Mouse (Mus musculus): Measurements from ENCODE around the gene Trappc6a.
A peak's percentile ranks its signal among the peaks of the same experiment; 100 is the strongest.

Gene Trappc6a

DNA sequence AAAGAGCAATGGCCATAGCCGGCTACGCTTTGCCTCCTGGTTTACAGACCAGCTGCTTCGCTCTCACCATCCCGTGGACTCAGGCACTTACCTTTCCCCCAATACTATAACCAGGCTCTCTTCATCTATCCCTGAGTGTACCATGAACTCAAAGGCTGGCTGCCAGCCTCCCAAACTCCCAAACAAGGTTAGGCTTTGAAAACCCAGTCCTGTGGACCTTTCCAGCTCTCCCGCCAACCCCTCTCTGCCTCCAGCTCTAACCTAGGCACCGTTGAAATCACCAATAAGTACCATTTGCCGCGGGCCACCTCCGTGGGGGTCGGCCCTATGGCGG is 53.2 kb downstream of the Trappc6a start:
- no peak for DNase-seq (ENCODE audit: low spot score in 2 of 2)

DNA sequence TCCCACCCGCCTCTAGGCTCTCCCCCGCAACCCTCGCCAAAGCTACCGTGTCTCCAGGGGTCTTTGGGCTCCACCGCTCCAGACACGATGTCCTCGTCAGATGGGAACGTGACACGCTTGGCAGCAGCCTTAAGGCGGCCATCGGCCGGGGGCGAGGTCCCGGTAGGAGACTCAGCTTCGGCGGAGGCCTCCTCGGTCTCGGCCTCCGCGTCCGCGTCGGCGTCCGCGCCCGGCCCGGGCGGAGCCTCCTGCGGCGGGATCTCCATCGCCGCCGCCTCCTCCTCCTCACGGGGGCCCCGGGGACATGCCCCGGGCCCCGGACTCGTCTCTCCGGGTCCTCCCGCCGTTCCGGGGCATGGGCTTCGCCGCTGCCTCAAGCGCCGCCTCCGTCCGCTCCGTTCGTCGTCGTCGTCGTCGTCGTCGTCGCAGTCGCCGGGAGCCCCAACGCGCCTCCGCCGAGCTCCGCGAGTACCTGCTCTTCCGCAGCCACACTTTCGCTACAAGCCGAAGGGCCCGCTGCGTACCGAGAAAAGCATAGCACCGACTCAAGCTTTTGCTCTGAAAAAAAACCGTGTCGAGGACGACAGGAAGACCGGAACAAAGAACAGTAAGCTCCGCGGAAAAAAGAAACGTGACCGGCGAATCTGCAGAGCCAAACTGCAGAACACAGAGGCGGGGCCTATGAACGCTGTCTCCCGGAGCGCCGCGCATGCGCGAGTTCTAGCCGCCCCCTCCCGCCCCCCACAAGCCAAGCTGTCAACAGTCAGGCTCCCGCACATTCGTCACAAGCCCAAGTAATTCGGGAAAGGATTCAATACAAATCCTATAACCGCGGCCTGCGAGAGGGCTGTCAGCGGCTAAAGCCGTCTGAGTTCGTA is 53.8 kb downstream of the Trappc6a start:
- peak; percentile 85 to 91 for DNase-seq (ENCODE audit: low spot score in 2 of 2)

DNA sequence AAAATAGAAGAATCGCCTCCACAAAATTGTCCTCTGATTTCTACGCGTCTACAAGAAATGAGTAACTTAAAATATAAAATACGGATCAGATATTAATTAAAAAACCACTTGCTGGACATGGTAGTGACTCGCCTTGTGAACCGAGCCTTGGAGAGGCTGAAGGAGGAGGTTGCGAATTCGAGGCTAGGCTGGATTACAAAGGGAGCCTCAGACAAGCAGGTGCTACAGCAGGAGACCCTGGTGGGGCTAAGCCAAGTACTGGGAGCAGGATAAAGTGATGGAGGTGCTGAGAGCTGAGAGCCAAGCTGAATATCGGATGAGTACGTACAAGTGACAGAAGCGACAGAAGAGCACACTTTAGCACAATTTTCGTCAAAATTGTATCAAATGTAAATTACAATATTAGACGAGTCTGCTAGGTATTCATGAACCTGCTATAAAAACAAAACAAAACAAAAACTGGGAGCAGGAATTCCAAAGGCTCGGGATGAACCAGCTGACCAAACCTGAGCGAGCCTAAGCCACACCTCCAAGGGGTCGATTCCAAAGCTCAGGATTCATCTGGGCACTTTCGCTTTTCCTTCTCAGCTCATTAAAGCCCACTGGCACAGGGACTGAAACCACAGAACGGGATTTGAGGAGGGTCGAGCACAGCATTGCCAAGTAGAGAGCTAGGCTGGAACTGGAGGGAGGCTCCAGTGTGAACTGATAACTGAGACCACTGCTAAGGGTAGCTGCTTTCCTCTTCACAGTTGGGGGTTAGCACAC is 54.6 kb downstream of the Trappc6a start, which contains the start of gene Ppp1r37:
TSS of gene Ppp1r37 (minus strand) at position 434 of the 768 bp plus-strand sequence.
- DNase-seq (ENCODE audit: low spot score in 2 of 2), result no peak

DNA sequence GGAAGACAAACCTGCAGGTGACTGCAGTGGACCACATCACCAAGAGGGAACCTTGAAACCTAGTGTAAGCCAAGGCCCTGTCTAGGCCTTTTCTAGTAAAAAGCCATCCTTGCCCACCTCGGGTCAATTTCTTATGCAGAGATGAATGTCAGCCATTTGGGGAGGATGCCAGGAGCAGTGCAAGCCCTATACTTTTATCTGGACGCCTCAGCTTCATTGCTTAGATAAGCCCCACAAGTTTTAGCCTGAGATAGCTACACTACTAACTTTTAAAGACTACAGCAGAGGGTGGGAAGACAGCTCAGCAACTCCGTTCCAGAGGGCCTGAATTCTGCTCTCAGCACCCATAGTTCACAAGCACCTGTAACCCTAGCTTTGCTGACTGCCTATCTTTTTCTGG is 55.7 kb downstream of the Trappc6a start:
- DNase-seq (ENCODE audit: low spot score in 2 of 2), result peak in 1 of 2 experiments; percentile 37

DNA sequence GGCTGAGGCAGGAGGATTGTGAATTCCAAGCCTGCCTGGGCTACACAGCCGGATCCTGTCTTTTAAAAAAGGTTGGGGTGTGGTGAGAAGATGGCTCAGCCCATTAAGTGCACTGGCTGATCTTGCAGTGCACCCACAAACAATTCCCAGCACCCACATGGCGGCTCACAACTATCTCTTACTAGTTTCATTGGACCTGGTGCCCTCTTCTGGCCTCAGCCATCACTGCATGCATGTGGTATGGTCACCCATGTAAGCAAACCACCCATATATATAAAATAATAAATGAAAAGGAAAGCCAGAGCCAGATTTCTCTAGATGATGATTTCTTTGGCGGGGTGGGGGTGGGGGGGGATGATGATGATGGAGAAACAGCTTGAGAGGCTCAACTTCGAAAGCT is 56.3 kb downstream of the Trappc6a start:
- DNase-seq (ENCODE audit: low spot score in 2 of 2), result no peak
